Mouse (Mus musculus): ENCODE measurements around the gene Evi5.

The Evi5 gene

GRCm38 (mm10) chr5:107736171-107736570, 138.7 kb downstream of the Evi5 start:
- POLR2A ChIA-PET: no interaction called here
- CTCF ChIA-PET: no interaction called here

- ChIA-PET CTCF (no interaction called here), POLR2A (no interaction called here)
These were observed 143.1 kb downstream of the Evi5 start for GRCm38 (mm10) chr5:107731844-107732243.

GRCm38 (mm10) chr5:107731408-107731807, 143.5 kb downstream of the Evi5 start:
- ChIA-PET POLR2A (interaction anchor here in 1 of 4 experiments (0.8 to 0.9 kb wide), 2 partner anchors 10 to 22 kb away, joined by 3 read pairs; no protein-coding TSS in a partner anchor), CTCF (no interaction called here)

GRCm38 (mm10) chr5:107727007-107727402, 147.9 kb downstream of the Evi5 start:
- ChIA-PET POLR2A (interaction anchor here in 2 of 4 experiments (0.6 to 1.8 kb wide), 5 partner anchors 11 to 174 kb away, joined by 3 read pairs; no protein-coding TSS in a partner anchor), CTCF (no interaction called here)

- POLR2A ChIA-PET: interaction anchor here in 3 of 4 experiments (0.6 to 1.8 kb wide), 6 partner anchors 12 to 367 kb away, joined by 3 read pairs; no protein-coding TSS in a partner anchor
- CTCF ChIA-PET: interaction anchor here in 1 of 4 experiments (0.6 kb wide), 1 partner anchor 709 kb away, joined by 3 read pairs; no protein-coding TSS in a partner anchor
These were observed 148.5 kb downstream of the Evi5 start for GRCm38 (mm10) chr5:107726281-107727006.

- CTCF ChIA-PET: interaction anchor here in 2 of 4 experiments (0.6 kb wide), 3 partner anchors 57 to 1755 kb away, joined by 3 to 16 read pairs (median 6); no protein-coding TSS in a partner anchor
- POLR2A ChIA-PET: interaction anchor here in 3 of 4 experiments (0.6 to 1.1 kb wide), 4 partner anchors 17 to 1456 kb away, joined by 3 to 6 read pairs (median 4); no protein-coding TSS in a partner anchor
These were observed 149.3 kb downstream of the Evi5 start, which contains the start of gene Gfi1 for GRCm38 (mm10) chr5:107725435-107726261. TSS of gene Gfi1 (minus strand) at chr5:107726036.

GRCm38 (mm10) chr5:107724661-107725434, 150.1 kb downstream of the Evi5 start:
- ChIA-PET CTCF (no interaction called here), POLR2A (interaction anchor here in 1 of 4 experiments (0.5 to 0.9 kb wide), 2 partner anchors 134 to 968 kb away, joined by 3 read pairs; no protein-coding TSS in a partner anchor)

GRCm38 (mm10) chr5:107723541-107724511, 151.1 kb downstream of the Evi5 start:
- CTCF ChIA-PET: no interaction called here
- POLR2A ChIA-PET: interaction anchor here in 2 of 4 experiments (0.5 to 1.8 kb wide), 6 partner anchors 9 to 967 kb away, joined by 3 to 6 read pairs (median 4); no protein-coding TSS in a partner anchor

GRCm38 (mm10) chr5:107722661-107723532, 152.0 kb downstream of the Evi5 start:
- CTCF ChIA-PET: no interaction called here
- POLR2A ChIA-PET: interaction anchor here in 2 of 4 experiments (0.6 to 1.9 kb wide), 9 partner anchors 8 to 462 kb away, joined by 3 to 7 read pairs (median 4); partner anchors contain the start of gene Ube2d2b (in 1 of the 2)

- ChIA-PET POLR2A (interaction anchor here in 1 of 4 experiments (0.8 to 1.9 kb wide), 4 partner anchors 10 to 627 kb away, joined by 3 to 7 read pairs (median 4); no protein-coding TSS in a partner anchor), CTCF (no interaction called here)
These were observed 153.3 kb downstream of the Evi5 start for GRCm38 (mm10) chr5:107721638-107722011.

- POLR2A ChIA-PET: interaction anchor here in 1 of 4 experiments (0.8 to 1.9 kb wide), 5 partner anchors 10 to 627 kb away, joined by 3 to 7 read pairs (median 3); no protein-coding TSS in a partner anchor
- CTCF ChIA-PET: interaction anchor here in 2 of 4 experiments (0.6 kb wide), 2 partner anchors 38 to 1251 kb away, joined by 4 read pairs; no protein-coding TSS in a partner anchor
These were observed 153.8 kb downstream of the Evi5 start for GRCm38 (mm10) chr5:107720991-107721637.

- POLR2A ChIA-PET: interaction anchor here in 1 of 4 experiments (1.0 to 1.5 kb wide), 2 partner anchors 19 to 33 kb away, joined by 3 to 4 read pairs; no protein-coding TSS in a partner anchor
- CTCF ChIA-PET: interaction anchor here in 1 of 4 experiments (0.6 kb wide), 1 partner anchor 38 kb away, joined by 4 read pairs; no protein-coding TSS in a partner anchor
These were observed 154.4 kb downstream of the Evi5 start for GRCm38 (mm10) chr5:107720511-107720910.

GRCm38 (mm10) chr5:107719786-107720185, 155.1 kb downstream of the Evi5 start:
- POLR2A ChIA-PET: interaction anchor here in 1 of 4 experiments (0.7 to 1.5 kb wide), 3 partner anchors 18 to 926 kb away, joined by 3 to 4 read pairs (median 4); no protein-coding TSS in a partner anchor
- CTCF ChIA-PET: no interaction called here

- ChIA-PET CTCF (no interaction called here), POLR2A (interaction anchor here in 1 of 4 experiments (1.5 kb wide), 1 partner anchor 31 kb away, joined by 4 read pairs; no protein-coding TSS in a partner anchor)
These were observed 155.7 kb downstream of the Evi5 start for GRCm38 (mm10) chr5:107719209-107719608.

GRCm38 (mm10) chr5:107717871-107718361, 157.0 kb downstream of the Evi5 start:
- CTCF ChIA-PET: no interaction called here
- POLR2A ChIA-PET: interaction anchor here in 1 of 4 experiments (1.3 kb wide), 1 partner anchor 30 kb away, joined by 4 read pairs; no protein-coding TSS in a partner anchor
